Mouse (Mus musculus) liver, adult 2 months (tissue): ENCODE measurements around the gene Actr1b. TPM values are rescaled to one million over a fixed set of nuclear protein-coding genes. Genes with fewer than 3 reads are reported as not detected.

Source experiments
- DNase-seq: peaks from one replicate; pipeline ENCODE4 v3.0.0-alpha.2; 2011; ENCODE audit warnings: low read depth, low spot score; ENCODE audit errors: extremely low read depth
- H3K27ac ChIP-seq: fragments of 200-500 bp; replicated peaks from 2 replicates; pipeline ENCODE4 v1.5.1; 2012; ENCODE audit warnings: low read depth, mild to moderate bottlenecking, control low read depth, inconsistent platforms, low read length; ENCODE audit not compliant: insufficient read depth
- H3K27me3 ChIP-seq: fragments of 200-500 bp; 2 replicates; pipeline ENCODE4 v1.6.1; 2012; ENCODE audit warnings: mild to moderate bottlenecking, moderate library complexity, low read length, inconsistent platforms; ENCODE audit not compliant: control insufficient read depth, insufficient read depth
- H3K36me3 ChIP-seq: fragments of 200-500 bp; 2 replicates; pipeline ENCODE4 v1.6.1; 2012; ENCODE audit warnings: low read length, inconsistent platforms; ENCODE audit not compliant: control insufficient read depth, insufficient read depth
- H3K4me1 ChIP-seq: fragments of 200-500 bp; 2 replicates; pipeline ENCODE4 v1.6.1; 2011; ENCODE audit warnings: low read length; ENCODE audit not compliant: control insufficient read depth, insufficient read depth
- H3K4me3 ChIP-seq: fragments of 200-500 bp; 2 replicates; pipeline ENCODE4 v1.5.1; 2011; ENCODE audit warnings: low read depth, mild to moderate bottlenecking, control low read depth, low read length, moderate library complexity; ENCODE audit not compliant: insufficient read depth
- H3K79me2 ChIP-seq: fragments of 200-500 bp; 2 replicates; pipeline ENCODE4 v1.6.1; 2012; ENCODE audit warnings: inconsistent platforms, mild to moderate bottlenecking, low read length, moderate library complexity; ENCODE audit not compliant: control insufficient read depth, insufficient read depth
- H3K9ac ChIP-seq: fragments of 200-500 bp; 2 replicates; pipeline ENCODE4 v1.6.1; 2012; ENCODE audit warnings: low read depth, mild to moderate bottlenecking, control low read depth, inconsistent platforms, low read length
- CTCF ChIP-seq: fragments of 200-500 bp; IDR thresholded peaks from 2 replicates; pipeline ENCODE4 v1.5.1; 2011; ENCODE audit warnings: low read depth, low read length, control low read depth
- POLR2A ChIP-seq: fragments of 200-500 bp; IDR thresholded peaks from 2 replicates; pipeline ENCODE4 v1.6.1; 2011; ENCODE audit warnings: low read length, control low read depth; ENCODE audit not compliant: insufficient read depth; ENCODE audit errors: extremely low read depth
- WGBS: fragments of 180-500 bp; shearing (Covaris S2); methylation state at CpG from one replicate; pipeline ENCODE4 v1.1.7; 2018; 5-methylcytosine and 5-hydroxymethylcytosine counted together
- polyA plus RNA-seq: library from polyadenylated mRNA; depleted of rRNA; stranded (reverse); fragments of >200 nt; gene quantifications from 2 replicates; pipeline ENCODE4 v1.2.3, GENCODE M21; 2012; rRNA removed
- total RNA-seq: library from RNA; depleted of rRNA; stranded (reverse); fragments of >200 nt; gene quantifications from 2 replicates; pipeline ENCODE4 v1.2.3, GENCODE M21; 2014; rRNA removed

The Actr1b gene
- total RNA-seq: 34.9 and 38.5 TPM in 2 replicates
- 62.6 and 71.3 TPM in 2 replicates for polyA plus RNA-seq

DNA sequence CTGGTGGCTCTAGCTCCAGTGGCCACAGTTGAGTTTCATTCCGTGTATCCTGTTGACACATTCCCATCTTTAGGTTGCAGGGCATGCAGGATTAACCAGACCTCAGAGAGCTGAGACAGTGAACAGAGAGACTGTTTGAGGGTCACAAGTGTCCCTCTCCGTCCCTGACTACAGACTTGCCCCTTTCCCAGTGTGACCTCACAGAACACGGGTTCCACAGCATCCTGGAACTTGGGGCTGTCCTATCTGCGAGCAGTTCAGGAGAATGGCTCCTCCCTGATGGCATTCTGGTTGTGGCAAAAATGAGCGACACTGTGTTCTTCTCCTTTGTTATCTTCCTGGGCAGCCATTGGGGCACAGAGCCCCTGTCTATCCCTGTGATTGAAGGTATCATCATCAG is at the start of gene Actr1b:
TSS of gene Actr1b (minus strand) at position 112 of the 400 bp plus-strand sequence.
- WGBS: 85% methylated on average over 5 of the region's 5 CpGs
- Histone ChIP-seq H3K4me1 (no peaks in the 10 kb centered on the region), H3K27me3 (no peaks in the 10 kb centered on the region), H3K4me3 (no peak within 1 kb of the TSS), H3K36me3 (no peaks in the 10 kb centered on the region), H3K79me2 (peaks cover 4% of the 10 kb centered on the region), H3K27ac (no peak within 1 kb of the TSS), H3K9ac (no peak within 1 kb of the TSS)
- DNase-seq: no peak
- TF ChIP-seq CTCF (no peak), POLR2A (no peak)

GRCm38 (mm10) chr1:36761568-36761967 is 47.3 kb upstream of the Actr1b start, which contains the start of gene Zap70:
Zap70 (plus strand) TSS chr1:36761798.
- no peak for TF ChIP-seq CTCF
- TF ChIP-seq POLR2A: no peak
- Histone ChIP-seq H3K4me3 (no peak within 1 kb of the TSS), H3K27me3 (no peaks in the 10 kb centered on the region), H3K4me1 (no peaks in the 10 kb centered on the region), H3K27ac (no peak within 1 kb of the TSS), H3K36me3 (no peaks in the 10 kb centered on the region), H3K9ac (no peak within 1 kb of the TSS), H3K79me2 (no peaks in the 10 kb centered on the region)
- no peak for DNase-seq
- WGBS: 82% methylated on average over 11 of the region's 11 CpGs

DNA sequence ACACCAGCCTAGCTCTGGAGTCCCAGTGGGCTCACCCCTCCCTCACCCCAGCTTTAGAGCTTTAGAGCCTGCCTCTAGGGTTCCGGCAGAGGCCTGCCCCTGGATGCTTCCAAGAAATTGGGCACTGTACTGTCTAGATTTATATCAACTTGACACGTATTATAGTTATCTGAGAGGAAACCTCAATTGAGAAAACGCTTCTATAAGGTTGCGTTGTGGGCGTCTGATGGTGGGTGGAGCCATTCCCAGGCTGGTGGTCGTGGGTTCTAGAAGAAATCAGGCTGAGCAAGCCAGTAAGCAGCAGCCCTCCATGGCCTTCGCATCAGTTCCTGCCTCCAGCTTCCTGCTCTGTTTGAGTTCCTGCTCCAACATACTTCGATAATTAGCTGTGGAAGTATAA is 46.8 kb upstream of the Actr1b start:
- Histone ChIP-seq H3K27ac (no peak overlapping the region), H3K36me3 (no peaks in the 10 kb centered on the region), H3K79me2 (no peaks in the 10 kb centered on the region), H3K27me3 (no peaks in the 10 kb centered on the region), H3K4me1 (no peaks in the 10 kb centered on the region), H3K4me3 (no peak overlapping the region), H3K9ac (no peak overlapping the region)
- TF ChIP-seq CTCF (no peak), POLR2A (no peak)
- 87% methylated on average over 8 of the region's 8 CpGs for WGBS
- no peak for DNase-seq

- no peak for TF ChIP-seq CTCF
- TF ChIP-seq POLR2A: no peak
- 88% methylated on average over 9 of the region's 9 CpGs for WGBS
- no peaks in the 10 kb centered on the region for H3K79me2 ChIP-seq
- no peak overlapping the region for H3K4me3 ChIP-seq
- no peaks in the 10 kb centered on the region for H3K36me3 ChIP-seq
- H3K4me1 ChIP-seq: no peaks in the 10 kb centered on the region
- no peak overlapping the region for H3K9ac ChIP-seq
- no peak overlapping the region for H3K27ac ChIP-seq
- no peaks in the 10 kb centered on the region for H3K27me3 ChIP-seq
- no peak for DNase-seq
Measured at GRCm38 (mm10) chr1:36760401-36760800, 46.2 kb upstream of the Actr1b start.

- no peak for TF ChIP-seq CTCF
- no peak for TF ChIP-seq POLR2A
- H3K36me3 ChIP-seq: no peaks in the 10 kb centered on the region
- no peak overlapping the region for H3K27ac ChIP-seq
Measured at GRCm38 (mm10) chr1:36759076-36759475, 44.9 kb upstream of the Actr1b start.

DNA sequence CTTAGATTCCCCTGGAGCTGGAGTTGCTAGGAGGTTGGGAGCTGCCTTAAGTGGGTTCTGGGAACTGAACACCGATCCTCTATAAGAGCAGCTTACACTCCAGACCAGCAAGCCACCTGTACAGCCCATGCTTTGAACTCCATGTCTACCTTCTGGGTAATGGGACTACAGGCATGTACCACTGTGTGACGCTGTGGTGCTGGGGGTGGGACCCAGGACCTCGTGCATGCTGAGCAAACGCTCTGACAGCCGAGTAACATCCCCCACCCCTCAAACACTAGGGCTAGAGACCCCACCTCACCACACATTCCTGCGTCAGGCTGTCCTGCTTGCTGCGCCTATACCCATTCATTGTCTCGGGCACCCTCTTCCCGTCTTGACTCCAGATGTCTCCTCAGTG is 44.3 kb upstream of the Actr1b start:
- WGBS: 89% methylated on average over 9 of the region's 9 CpGs
- Histone ChIP-seq H3K4me1 (no peaks in the 10 kb centered on the region), H3K79me2 (no peaks in the 10 kb centered on the region), H3K27me3 (no peaks in the 10 kb centered on the region), H3K36me3 (no peaks in the 10 kb centered on the region), H3K4me3 (no peak overlapping the region), H3K27ac (no peak overlapping the region), H3K9ac (no peak overlapping the region)
- TF ChIP-seq CTCF: no peak
- TF ChIP-seq POLR2A: no peak
- DNase-seq: no peak

More at GRCm38 (mm10) chr1:36759076-36759475, 44.9 kb upstream of the Actr1b start:
- Histone ChIP-seq H3K79me2 (no peaks in the 10 kb centered on the region), H3K4me1 (no peaks in the 10 kb centered on the region), H3K4me3 (no peak overlapping the region), H3K27me3 (no peaks in the 10 kb centered on the region), H3K9ac (no peak overlapping the region)
- 92% methylated on average over 18 of the region's 18 CpGs for WGBS
- DNase-seq: no peak
